Mouse (Mus musculus) gonadal fat pad, adult 2 months (tissue): ENCODE measurements at regions not wholly inside any gene's neighbourhood (a gene's known extent, or its start where the extent isn't known, plus 50 kb on each side); places are given as distances from the start of the nearest gene placed in this dataset.

ENCODE experiments used
- DNase-seq: peaks from one replicate; pipeline ENCODE4 v3.0.0-alpha.2; 2012; ENCODE audit warnings: low read depth

GRCm38 (mm10) chr13:26080302-26080701 lies 689.7 kb downstream of the Hdgfl1 start:
- DNase-seq: no peak

GRCm38 (mm10) chr13:26079362-26079761 lies 690.6 kb downstream of the Hdgfl1 start:
- no peak for DNase-seq

GRCm38 (mm10) chr13:26061322-26061721 lies 708.6 kb downstream of the Hdgfl1 start:
- no peak for DNase-seq

GRCm38 (mm10) chr13:26037699-26038098 lies 732.3 kb downstream of the Hdgfl1 start:
- no peak for DNase-seq

GRCm38 (mm10) chr13:26026386-26026785 lies 743.6 kb downstream of the Hdgfl1 start:
- DNase-seq: no peak

- DNase-seq: no peak
These were observed 745.3 kb downstream of the Hdgfl1 start for GRCm38 (mm10) chr13:26024696-26025095.

- no peak for DNase-seq
These were observed 749.5 kb downstream of the Hdgfl1 start for GRCm38 (mm10) chr13:26020491-26020890.

- no peak for DNase-seq
These were observed 738.8 kb upstream of the Nrsn1 start for GRCm38 (mm10) chr13:26009131-26009530.

GRCm38 (mm10) chr13:26004768-26005560 lies 734.7 kb upstream of the Nrsn1 start:
- no peak for DNase-seq

GRCm38 (mm10) chr13:25993526-25993925 lies 723.2 kb upstream of the Nrsn1 start:
- no peak for DNase-seq

- DNase-seq: no peak
These were observed 718.9 kb upstream of the Nrsn1 start for GRCm38 (mm10) chr13:25989067-25989756.

- no peak for DNase-seq
These were observed 714.2 kb upstream of the Nrsn1 start for GRCm38 (mm10) chr13:25984535-25984934.

- DNase-seq: no peak
These were observed 713.4 kb upstream of the Nrsn1 start for GRCm38 (mm10) chr13:25983659-25984058.

- DNase-seq: no peak
These were observed 708.3 kb upstream of the Nrsn1 start for GRCm38 (mm10) chr13:25978648-25979047.

- no peak for DNase-seq
These were observed 688.3 kb upstream of the Nrsn1 start for GRCm38 (mm10) chr13:25958592-25958991.

GRCm38 (mm10) chr13:25958153-25958466 lies 687.8 kb upstream of the Nrsn1 start:
- no peak for DNase-seq

GRCm38 (mm10) chr13:25957451-25958152 lies 687.3 kb upstream of the Nrsn1 start:
- no peak for DNase-seq

- DNase-seq: no peak
These were observed 667.3 kb upstream of the Nrsn1 start for GRCm38 (mm10) chr13:25937631-25938030.

GRCm38 (mm10) chr13:25933783-25934182 lies 663.5 kb upstream of the Nrsn1 start:
- DNase-seq: no peak

GRCm38 (mm10) chr13:25933246-25933645 lies 662.9 kb upstream of the Nrsn1 start:
- DNase-seq: no peak

- DNase-seq: no peak
These were observed 662.5 kb upstream of the Nrsn1 start for GRCm38 (mm10) chr13:25932810-25933209.

- no peak for DNase-seq
These were observed 662.1 kb upstream of the Nrsn1 start for GRCm38 (mm10) chr13:25932365-25932764.

- DNase-seq: no peak
These were observed 655.4 kb upstream of the Nrsn1 start for GRCm38 (mm10) chr13:25925685-25926084.
